Mouse (Mus musculus): ENCODE results near the gene Ascc1.
"Not testable (repeated sequence)": the region's sequence is repeated elsewhere in the genome, so short reads cannot be mapped to it uniquely, and the experiment has no call there.

Ascc1 gene

DNA sequence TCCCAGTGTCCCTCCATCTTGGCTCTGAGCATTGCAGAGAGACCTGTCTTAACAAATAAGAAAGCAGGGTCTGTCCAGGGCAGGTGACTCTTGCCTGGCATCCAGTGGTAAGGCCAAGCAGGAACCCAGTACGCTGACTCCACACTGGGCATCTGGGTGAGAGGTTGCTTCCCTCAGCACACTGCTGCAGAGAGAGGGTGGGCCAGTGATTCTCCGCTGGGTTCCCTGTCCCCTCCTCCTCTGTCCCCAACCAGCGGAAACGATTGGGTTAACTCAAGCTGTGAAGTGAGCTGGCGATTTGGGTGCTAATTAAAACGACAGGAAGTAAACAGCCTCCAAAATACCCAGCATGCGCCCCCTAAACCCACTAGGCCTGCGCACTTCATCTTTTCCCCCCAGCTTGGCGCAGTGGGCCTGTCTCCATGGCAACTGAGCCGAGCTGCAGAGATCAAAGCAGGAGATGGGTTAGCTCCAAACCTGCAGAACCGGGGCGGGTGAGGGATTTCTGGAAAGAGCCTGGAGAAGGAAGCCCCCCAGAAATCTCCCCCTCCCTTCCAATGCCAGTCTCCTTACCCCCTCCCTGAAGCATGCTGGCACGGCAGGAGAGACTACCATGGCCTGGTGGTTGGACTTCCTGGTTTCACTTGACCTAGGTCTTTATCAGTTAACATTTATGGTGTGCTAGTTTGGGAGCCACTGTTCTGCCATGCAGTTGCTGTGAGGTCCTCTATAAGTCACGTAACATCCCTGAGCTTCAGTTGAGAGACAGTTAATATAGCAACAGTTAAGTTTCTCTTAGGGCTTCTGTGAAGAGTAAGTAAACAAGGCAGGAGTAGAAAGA lies 113.0 kb downstream of the Ascc1 start:
- no peak for DNase-seq (ENCODE audit: low spot score)

DNA sequence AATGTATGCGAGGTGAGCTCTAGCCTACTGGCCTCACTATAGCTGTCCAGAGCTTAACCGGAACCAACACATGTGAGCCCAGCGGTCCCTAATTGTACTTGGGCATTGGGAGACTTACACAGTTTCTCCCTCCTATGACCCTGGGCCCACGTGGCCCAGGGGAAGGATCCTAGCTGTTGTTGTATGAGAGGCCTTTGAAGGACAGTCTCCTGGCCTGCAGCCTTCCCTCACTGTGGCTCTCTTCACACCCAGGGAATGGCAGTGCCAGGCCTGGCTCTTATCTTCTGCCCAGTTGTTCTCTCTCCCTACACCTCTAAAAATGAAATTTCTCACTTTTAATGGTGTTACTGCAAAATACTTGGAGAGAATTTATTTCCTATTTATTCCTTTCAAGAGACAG lies 114.4 kb downstream of the Ascc1 start:
- DNase-seq (ENCODE audit: low spot score) = no peak

DNA sequence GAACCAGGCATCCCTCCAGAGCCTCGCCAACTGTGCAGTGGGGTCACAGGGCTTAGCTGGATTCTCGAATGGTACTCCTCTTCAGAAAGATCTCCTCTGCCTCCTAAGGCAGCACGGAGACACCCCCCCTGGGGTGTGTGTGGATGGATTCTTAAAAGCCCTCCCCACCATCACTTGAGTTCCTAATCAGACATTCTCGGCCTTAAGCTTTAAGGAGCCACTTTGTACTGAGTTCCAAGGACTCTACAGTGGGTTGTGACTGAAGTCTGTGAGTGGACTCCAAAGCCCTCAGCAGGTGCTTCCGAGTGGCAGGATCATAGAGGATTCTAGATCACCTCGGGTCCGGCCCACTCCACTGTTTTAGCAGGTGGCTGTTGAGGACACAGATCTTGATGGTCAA lies 115.9 kb downstream of the Ascc1 start:
- DNase-seq (ENCODE audit: low spot score) = no peak

DNA sequence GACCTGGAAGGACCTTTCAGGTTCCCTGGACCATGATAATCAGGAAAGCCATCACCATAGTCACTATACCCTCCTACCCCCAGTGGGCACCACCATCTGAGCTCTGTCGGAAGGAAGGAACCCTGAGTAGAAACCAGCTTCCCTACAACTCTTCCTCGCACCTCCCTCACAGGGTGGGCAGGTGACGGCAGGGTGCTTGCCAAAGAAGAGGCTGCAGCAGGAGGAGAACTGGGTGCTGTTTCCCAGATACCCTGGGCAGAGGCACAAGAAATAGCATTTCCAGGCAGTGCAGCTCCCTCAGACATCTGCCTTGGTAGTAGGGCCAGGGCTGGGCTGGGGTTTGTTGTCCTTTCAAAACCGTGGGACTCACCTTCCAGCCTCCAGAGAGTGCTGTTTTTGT lies 118.0 kb downstream of the Ascc1 start:
- no peak for DNase-seq (ENCODE audit: low spot score)

DNA sequence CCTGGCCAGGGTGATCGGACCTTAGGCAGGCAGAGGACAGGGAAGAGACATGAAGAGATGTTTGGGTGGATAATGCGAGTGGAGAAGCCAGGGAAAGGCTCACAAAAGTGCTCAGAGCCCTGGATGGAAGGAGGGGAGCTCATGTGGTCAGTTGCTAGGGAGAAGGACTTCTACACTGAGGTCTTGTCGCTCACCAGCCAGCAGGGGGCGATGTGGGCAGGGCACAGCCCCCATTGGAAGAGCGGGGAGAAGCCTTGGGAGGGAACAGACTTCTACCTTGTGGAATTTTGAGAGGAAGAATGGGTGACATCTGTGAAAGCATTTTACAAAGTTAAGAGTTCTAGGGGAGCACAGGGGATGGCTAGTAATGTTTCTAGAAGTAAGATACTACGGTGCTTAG lies 121.5 kb downstream of the Ascc1 start:
- no peak for DNase-seq (ENCODE audit: low spot score)

DNA sequence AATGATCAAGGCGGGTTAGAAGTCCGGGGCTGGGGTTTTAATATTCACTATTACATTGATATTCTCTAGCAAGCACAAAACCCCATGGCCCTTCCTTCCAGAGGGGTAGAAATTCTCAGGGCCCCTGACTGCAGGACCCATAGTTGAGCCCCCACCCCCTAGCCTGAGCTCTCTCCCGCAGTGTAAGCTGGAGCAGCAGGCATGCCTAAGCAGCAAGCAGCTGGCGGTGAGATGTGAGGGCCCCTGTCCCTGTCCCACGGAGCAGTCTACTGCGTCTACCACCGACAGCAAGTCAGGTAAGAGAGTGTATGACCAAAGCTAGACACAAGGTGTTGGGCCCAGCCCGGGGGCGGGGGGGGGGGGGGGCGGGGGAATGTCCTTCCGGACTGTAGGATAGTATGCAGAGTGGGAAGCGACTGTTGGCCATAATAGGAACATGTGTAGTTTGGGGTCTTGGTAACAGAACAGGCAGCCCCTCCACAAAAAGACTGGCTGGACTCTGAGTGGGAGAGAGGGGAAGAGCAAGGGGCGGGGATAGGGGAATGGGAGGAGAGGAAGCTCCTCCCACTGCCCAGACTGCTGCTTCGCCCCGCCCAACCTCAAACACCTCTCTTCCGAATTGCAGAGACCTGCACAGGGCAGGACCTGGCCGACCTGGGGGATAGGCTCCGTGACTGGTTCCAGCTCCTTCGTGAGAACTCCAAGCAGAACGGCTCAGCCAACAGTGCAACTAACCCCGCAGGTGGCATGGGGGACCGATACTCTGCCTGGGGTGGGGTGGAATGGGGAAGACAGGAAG lies 123.1 kb downstream of the Ascc1 start:
- DNase-seq (ENCODE audit: low spot score) = no peak

DNA sequence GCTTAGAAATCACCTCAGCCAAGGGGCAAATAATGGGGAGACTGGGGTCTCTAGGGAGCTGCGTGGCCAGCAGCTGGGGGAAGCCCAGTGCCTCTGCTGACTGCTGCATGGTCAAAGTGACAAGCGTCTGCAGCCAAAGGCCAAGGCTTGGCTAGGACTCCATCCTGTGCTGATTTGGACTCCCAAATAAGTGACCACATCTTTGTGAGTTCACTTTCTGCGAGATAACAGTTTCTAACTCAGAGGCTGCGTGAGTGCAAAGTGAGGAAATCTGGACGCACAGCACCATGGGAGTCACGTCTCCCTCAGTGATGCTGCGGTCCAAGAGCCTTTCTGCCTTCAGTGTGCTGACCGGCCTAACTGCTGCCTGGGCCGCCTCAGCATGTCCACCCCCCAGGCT lies 125.7 kb downstream of the Ascc1 start:
- no peak for DNase-seq (ENCODE audit: low spot score)

DNA sequence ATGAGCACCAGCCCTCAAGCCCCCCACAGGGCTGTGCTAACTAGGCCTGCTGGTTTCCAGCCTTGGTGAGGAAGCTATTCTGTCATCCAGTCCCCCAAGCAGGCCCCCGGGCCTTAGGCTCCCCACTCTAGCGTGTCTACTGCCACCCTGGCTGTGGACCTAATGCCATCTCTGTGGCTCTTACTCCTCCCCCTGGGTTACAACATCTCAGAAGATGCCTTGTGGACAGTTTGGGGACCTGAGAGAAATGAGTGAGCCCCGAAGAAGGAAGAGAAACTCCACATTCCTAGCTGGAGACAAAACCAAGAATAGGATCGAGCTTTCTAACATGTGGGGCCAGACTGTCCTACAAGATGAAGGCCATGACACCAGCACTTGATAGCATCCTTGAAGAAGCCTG lies 127.9 kb downstream of the Ascc1 start:
- DNase-seq (ENCODE audit: low spot score) = no peak

DNA sequence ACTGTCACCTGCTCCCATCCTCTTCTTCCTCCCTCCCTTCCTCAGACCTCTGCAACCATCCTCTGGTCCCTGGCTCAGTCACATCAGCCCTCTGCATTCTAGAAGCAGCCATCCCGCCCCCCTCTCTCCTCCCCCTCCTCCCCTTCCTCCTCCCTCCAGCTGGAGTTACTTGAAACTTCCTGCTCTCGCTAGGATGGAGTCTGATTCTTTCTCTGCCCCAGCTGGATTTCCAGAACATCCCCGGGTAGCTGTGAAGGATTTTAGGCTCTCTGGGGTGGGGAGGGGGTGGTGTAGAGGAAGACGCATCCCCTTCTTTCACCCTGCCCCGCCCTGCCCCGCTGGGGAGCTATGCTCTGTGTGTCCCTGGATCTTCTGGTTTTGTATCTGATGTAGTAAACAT lies 130.9 kb downstream of the Ascc1 start:
- no peak for DNase-seq (ENCODE audit: low spot score)

DNA sequence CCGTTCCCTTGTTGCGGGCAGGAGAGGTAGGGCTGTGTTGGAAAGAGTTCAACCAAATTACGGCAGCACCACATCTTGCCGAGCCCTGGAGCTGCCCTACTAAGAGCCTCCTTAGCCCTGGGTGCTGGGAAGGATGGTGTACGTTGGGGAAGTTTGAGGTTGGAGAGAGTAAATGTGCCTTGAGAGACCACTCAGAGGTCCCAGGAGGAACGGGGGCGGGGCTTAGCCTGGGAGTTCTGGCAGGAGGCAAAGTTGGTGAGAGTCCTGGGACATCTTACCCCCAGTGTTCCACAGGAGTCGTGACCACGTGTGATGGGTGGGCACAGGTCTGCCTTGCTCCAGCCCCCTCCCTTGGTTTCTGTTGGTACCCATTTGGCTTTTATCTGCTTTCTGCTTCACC lies 131.6 kb downstream of the Ascc1 start:
- no peak for DNase-seq (ENCODE audit: low spot score)

DNA sequence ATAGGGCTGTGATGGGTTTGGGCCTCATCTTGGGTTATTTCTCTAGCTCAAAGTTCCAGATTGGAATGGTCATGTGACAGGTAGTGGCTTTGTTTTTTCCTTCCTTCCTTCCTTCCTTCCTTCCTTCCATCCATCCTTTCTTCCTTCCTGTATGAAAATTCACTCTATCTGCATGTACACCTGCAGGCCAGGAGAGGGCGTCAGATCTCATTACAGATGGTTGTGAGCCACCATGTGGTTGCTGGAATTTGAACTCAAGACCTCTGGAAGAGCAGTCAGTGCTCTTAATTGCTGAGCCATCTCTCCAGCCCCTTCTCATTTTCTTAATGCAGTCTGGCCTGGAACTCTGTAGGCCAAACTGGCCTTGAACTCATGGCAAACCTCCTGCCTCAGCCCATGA lies 133.4 kb downstream of the Ascc1 start:
- DNase-seq (ENCODE audit: low spot score) = not testable (repeated sequence)

DNA sequence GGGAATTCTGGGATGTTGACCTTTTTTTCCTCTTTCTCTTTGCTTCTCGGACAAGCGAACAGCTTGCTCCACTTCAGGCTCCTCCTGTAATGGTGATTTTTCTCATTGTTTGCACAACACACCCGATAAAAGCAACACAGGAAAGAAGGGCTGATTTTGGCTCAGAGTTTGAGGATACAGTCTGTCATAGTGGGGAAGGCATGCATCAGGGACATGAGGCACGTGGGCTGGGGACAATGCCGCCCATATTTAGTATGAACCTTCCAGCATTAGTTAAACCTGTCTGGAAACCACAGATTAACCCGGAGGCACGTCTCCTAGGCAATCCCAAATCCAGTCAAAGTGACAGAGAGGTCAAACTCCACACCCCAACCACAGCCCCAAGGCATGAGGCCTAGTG lies 134.3 kb downstream of the Ascc1 start:
- no peak for DNase-seq (ENCODE audit: low spot score)

DNA sequence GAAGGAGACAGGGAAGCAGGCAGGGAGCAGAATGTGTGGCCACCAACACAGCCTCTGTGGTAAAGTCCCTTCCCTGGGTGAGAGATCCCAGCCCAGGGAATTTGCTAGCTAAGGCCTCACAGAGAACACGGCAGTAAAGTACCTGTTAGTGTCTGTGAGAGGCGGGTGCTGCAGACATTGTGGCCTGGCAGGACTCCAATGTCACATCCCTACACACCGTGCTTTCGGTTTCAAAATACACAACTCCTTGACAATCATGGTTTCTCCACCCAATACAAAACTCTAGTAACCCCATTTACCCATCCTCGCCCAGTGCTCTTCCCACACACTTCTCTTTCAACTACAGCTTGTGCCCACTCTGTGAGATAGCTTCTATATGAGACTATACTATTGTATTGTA lies 136.1 kb downstream of the Ascc1 start:
- DNase-seq (ENCODE audit: low spot score) = no peak

DNA sequence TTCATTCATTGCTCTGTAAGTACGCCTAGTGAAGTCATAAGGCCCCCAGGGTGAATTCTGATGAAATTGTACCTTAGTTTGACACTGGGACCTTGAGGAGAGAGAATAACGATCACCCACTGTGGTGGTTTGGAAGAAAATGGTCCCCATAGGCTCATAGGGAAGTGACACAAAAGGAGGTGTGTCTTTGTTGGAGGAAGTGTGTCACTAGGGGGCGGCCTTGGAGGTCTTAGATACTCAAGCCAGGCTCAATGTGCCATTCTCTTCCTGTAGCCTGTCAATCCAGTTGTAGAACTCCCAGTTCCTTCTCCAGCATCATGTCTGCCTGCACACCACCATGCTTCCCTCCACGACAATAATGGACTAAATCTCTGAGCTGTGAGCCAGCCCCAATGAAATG lies 138.1 kb downstream of the Ascc1 start:
- DNase-seq (ENCODE audit: low spot score) = no peak

DNA sequence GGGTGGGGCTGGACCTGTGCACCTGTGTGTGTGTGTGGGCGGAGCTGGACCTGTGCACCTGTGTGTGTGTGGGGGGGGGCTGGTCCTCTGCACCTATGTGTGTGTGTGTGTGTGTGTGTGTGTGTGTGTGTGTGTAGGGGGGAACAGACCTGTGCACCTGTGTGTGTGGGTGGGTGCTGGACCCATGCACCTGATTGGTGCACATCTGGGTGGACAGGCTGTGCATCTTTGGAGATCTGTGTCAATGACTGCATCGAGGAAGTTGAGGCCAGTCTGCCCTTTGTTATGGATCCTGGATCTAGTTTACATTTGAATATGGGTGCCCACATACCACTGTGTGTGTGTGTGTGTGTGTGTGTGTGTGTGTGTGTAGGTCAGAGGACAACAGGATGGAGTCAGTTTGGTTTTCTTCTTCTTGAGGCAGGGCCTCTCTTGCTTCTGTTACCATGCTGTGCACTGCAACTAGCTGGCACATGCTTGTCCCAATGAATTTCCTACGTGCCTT lies 139.1 kb downstream of the Ascc1 start:
- DNase-seq (ENCODE audit: low spot score) = no peak

DNA sequence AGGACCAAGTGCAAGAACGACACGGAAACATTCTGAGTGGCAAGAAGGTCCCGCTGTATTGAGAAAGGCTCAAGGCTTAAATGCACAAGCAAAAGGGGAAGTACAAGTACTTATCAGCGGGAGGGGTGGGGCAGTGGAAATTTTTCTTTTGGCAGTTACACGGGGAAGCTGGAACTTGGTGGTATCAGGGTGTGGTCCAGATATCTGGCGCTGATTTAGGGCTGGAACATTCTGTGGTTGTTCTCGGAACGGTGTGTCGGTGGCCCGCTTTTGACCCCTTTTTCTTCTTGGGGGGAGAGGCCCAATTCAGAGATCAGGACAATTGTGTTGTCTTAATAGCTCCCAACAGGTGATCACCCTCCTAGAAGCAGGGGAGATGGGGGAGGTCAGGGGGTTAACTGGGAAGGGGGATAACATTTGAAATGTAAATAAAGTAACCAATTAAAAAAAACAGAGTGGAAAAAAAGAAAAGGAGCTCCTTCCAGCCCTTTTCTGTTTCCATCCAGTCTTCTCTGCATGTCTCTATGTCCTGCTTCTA lies 145.0 kb downstream of the Ascc1 start:
- peak; percentile 16 for DNase-seq (ENCODE audit: low spot score)

DNA sequence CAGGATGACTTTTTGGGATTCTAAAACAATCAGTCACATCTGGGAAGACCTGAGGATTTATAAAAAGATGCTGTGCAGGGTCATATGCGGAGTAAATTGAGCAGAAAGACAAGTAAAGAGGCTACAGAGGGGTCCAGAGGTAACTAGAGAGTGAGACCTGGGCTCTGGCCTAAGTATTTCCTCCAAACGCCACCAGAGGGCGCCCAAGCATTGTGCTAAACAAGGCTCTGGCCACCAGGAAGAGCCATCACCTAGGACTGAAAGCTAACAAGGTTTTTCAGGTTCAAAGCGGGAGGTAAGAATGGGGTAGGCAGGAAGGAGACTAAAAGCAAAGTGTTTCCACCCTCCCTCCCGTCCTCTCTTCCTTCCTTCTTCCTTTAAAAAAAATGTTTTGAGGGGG lies 145.5 kb downstream of the Ascc1 start:
- DNase-seq (ENCODE audit: low spot score) = peak; percentile 86
